Mouse (Mus musculus) testis, adult 2 months (tissue): ENCODE data around the gene Psg26.

Source experiments
- CTCF ChIP-seq: fragments of 200-500 bp; IDR thresholded peaks from 2 replicates; pipeline ENCODE4 v1.5.1; 2012; ENCODE audit warnings: low read depth, mild to moderate bottlenecking, inconsistent platforms, low read length, moderate library complexity; ENCODE audit not compliant: control insufficient read depth, insufficient read depth, insufficient replicate concordance
- POLR2A ChIP-seq: fragments of 200-500 bp; IDR thresholded peaks from 2 replicates; pipeline ENCODE4 v1.6.1; 2012; ENCODE audit warnings: low read depth, mild to moderate bottlenecking, inconsistent platforms, low read length, moderate library complexity; ENCODE audit not compliant: control insufficient read depth

DNA sequence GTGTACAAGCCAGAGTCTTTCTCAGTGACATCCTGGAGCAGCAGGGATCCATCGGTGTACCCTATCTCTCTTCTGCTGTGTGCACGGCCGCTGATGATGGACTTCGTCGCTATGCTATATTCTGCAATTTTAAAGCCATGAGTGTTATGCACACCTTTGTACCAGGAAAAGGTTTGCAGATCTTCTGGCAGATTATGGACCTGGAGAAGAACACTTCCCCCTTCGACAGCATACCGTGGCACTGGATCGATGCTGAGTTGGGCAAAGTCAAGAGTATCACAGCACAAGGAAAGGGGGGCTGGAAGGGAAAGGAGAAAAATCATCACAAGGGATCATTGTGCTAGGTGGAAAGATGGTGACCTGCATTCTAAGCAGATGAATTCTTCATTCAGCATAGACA is 40.7 kb upstream of the Psg26 start:
- TF ChIP-seq POLR2A (no peak), CTCF (no peak)
